Mouse (Mus musculus) kidney, postnatal 0 days (tissue): Measurements from ENCODE around the gene Fam160a1. TPM values are rescaled to one million over a fixed set of nuclear protein-coding genes. Genes with fewer than 3 reads are reported as not detected.

ENCODE experiments used
- ATAC-seq: fragments of 200-750 bp; cut with Nextera tagmentation; replicated peaks from 2 replicates; pipeline ENCODE4 v1.8.0; 2017; ENCODE audit warnings: low read depth, moderate number of reproducible peaks, moderate TSS enrichment, moderate library complexity; ENCODE audit not compliant: low FRiP score
- DNase-seq: peaks from one replicate; pipeline ENCODE4 v3.0.0-alpha.2; 2016; ENCODE audit warnings: low spot score
- H3K27ac ChIP-seq: fragments of 300-500 bp; sonication (generic); 2 replicates; pipeline ENCODE4 v1.5.1; 2014; ENCODE audit warnings: mild to moderate bottlenecking
- H3K27me3 ChIP-seq: fragments of 300-500 bp; sonication (generic); 2 replicates; pipeline ENCODE4 v1.6.1; 2014; ENCODE audit warnings: low read length, mixed read lengths; ENCODE audit not compliant: insufficient read depth
- H3K36me3 ChIP-seq: fragments of 300-500 bp; sonication (generic); 2 replicates; pipeline ENCODE4 v1.6.1; 2014; ENCODE audit warnings: low read length, mixed read lengths; ENCODE audit not compliant: insufficient read depth
- H3K4me1 ChIP-seq: fragments of 300-500 bp; sonication (generic); replicated peaks from 2 replicates; pipeline ENCODE4 v1.6.1; 2014; ENCODE audit warnings: antibody characterized with exemption, low read length, mixed read lengths; ENCODE audit not compliant: insufficient read depth
- H3K4me2 ChIP-seq: fragments of 300-500 bp; sonication (generic); 2 replicates; pipeline ENCODE4 v1.6.1; 2014; ENCODE audit warnings: mild to moderate bottlenecking, low read length, moderate library complexity, mixed read lengths
- H3K4me3 ChIP-seq: fragments of 300-500 bp; sonication (generic); replicated peaks from 2 replicates; pipeline ENCODE4 v1.5.1; 2014; ENCODE audit warnings: low read depth, low read length
- H3K9ac ChIP-seq: fragments of 300-500 bp; sonication (generic); 2 replicates; pipeline ENCODE4 v1.6.1; 2014; ENCODE audit warnings: low read depth, low read length
- H3K9me3 ChIP-seq: fragments of 300-500 bp; sonication (generic); replicated peaks from 2 replicates; pipeline ENCODE4 v1.6.1; 2016; ENCODE audit warnings: low read length, inconsistent platforms, mixed read lengths
- CTCF ChIP-seq: IDR thresholded peaks from 2 replicates; pipeline ENCODE4 v1.5.1; 2016; ENCODE audit warnings: antibody characterized with exemption, low read depth, mild to moderate bottlenecking, moderate library complexity
- WGBS: fragments of 180-500 bp; shearing (Covaris S2); extraction: QIAGEN DNeasy Blood & Tissue Kit; methylation state at CpG from one replicate; pipeline ENCODE4 v1.1.7; 2014; 5-methylcytosine and 5-hydroxymethylcytosine counted together
- polyA plus RNA-seq: library from polyadenylated mRNA; unstranded; fragments of >200 nt; fragmentation: Nextera tagmentation; extraction: Ambion mirVana; gene quantifications from 2 replicates; pipeline ENCODE4 v1.2.1, GENCODE M21; 2015

Fam160a1 gene
- polyA plus RNA-seq, 1 experiment from 2014 or later, result 6.8 TPM

DNA sequence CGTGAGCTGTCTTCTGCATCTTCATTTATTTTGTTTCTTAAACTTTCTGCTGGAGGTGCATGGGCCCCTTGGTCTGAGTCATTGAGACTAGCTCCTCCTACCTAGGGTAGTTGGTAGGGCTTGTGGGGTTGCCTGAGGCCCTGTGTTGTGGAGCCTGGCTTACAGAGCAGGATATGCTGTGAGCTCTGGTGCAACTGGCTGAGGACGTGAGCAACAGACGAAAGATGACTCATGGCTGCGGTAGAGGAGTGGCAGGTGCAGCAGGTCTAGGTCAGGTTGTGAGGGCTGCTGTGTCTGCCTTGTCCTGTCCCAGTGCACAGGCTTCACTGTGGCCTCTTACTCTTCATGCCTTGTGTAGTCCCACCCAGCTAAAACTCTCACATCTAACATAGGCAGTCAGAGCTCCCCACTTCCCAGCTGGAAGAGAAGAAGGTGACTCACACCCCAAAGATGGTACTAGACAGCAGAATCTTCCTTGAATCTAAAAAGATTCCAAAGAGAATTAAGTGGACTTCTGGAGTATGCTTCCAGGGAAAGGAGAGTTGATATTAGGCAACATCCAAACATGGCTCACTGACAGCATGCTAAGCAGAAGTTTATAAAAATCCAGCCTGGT lies 187.1 kb downstream of the Fam160a1 start:
- no peak overlapping the region for H3K4me3 ChIP-seq
- 88% methylated on average over 4 of the region's 4 CpGs for WGBS
- no peaks in the 10 kb centered on the region for H3K27me3 ChIP-seq
- H3K4me1 ChIP-seq, result no peaks in the 10 kb centered on the region
- H3K27ac ChIP-seq, result no peak overlapping the region
- DNase-seq, result no peak
- no peaks in the 10 kb centered on the region for H3K36me3 ChIP-seq
- no peak overlapping the region for H3K4me2 ChIP-seq
- ATAC-seq, result no peak; the same call in 1 of the 2 replicates
- H3K9ac ChIP-seq, result no peak overlapping the region
- H3K9me3 ChIP-seq, result no peaks in the 10 kb centered on the region
- TF ChIP-seq CTCF, result no peak

DNA sequence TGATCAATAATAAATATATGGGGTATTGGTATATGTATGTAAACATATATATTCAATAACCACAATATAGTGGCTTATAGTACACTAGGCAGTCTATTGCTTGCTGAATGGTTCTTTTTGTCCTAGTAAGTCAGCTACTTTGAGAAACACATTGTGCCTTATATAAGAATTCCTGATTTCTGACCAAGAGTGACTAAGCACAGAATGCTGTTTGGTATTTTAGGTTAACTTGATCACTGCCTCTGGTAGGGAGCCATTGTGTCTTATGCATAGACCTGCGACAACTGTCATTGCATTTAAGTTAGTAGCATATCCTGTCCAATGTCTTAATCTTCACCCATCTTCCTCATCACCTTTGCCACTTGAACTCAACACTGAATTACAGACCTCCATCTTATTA lies 197.3 kb downstream of the Fam160a1 start:
- no peak overlapping the region for H3K4me2 ChIP-seq
- 88% methylated on average over 1 of the region's 1 CpGs for WGBS
- no peak for ATAC-seq
- H3K4me1 ChIP-seq, result no peaks in the 10 kb centered on the region
- H3K4me3 ChIP-seq, result no peak overlapping the region
- 0 out of 2 replicates have a peak, but pooled peaks cover 4% of the 10 kb centered on the region for H3K36me3 ChIP-seq
- no peak overlapping the region for H3K27ac ChIP-seq
- H3K9ac ChIP-seq, result no peak overlapping the region
- H3K9me3 ChIP-seq, result no peaks in the 10 kb centered on the region
- no peak for DNase-seq
- no peaks in the 10 kb centered on the region for H3K27me3 ChIP-seq
- TF ChIP-seq CTCF, result no peak

- ATAC-seq, result no peak
- no peaks in the 10 kb centered on the region for H3K27me3 ChIP-seq
These were observed 197.7 kb downstream of the Fam160a1 start for GRCm38 (mm10) chr3:85619345-85619744.

GRCm38 (mm10) chr3:85618885-85619284 lies 198.2 kb downstream of the Fam160a1 start:
- no peak for TF ChIP-seq CTCF
- WGBS, result 88% methylated on average over 6 of the region's 6 CpGs
- ATAC-seq (no peak), DNase-seq (no peak)
- 0 out of 2 replicates have a peak, but pooled peaks cover 4% of the 10 kb centered on the region for H3K36me3 ChIP-seq
- no peaks in the 10 kb centered on the region for H3K4me1 ChIP-seq
- H3K9me3 ChIP-seq, result no peaks in the 10 kb centered on the region
- no peak overlapping the region for H3K4me2 ChIP-seq
- no peaks in the 10 kb centered on the region for H3K27me3 ChIP-seq
- no peak overlapping the region for H3K4me3 ChIP-seq
- H3K9ac ChIP-seq, result no peak overlapping the region
- H3K27ac ChIP-seq, result no peak overlapping the region

More at GRCm38 (mm10) chr3:85619345-85619744, 197.7 kb downstream of the Fam160a1 start:
- no peak for DNase-seq
- TF ChIP-seq CTCF, result no peak
- Histone ChIP-seq H3K36me3 (0 out of 2 replicates have a peak, but pooled peaks cover 4% of the 10 kb centered on the region), H3K4me1 (no peaks in the 10 kb centered on the region), H3K9ac (no peak overlapping the region), H3K27ac (no peak overlapping the region), H3K4me2 (no peak overlapping the region), H3K4me3 (no peak overlapping the region), H3K9me3 (no peaks in the 10 kb centered on the region)
- WGBS, result 91% methylated on average over 5 of the region's 5 CpGs

GRCm38 (mm10) chr3:85616389-85616788 lies 200.7 kb downstream of the Fam160a1 start:
- H3K4me2 ChIP-seq, result no peak overlapping the region
- H3K4me3 ChIP-seq, result no peak overlapping the region
- 0 out of 2 replicates have a peak, but pooled peaks cover 4% of the 10 kb centered on the region for H3K36me3 ChIP-seq
- 93% methylated on average over 1 of the region's 1 CpGs for WGBS
- no peak overlapping the region for H3K27ac ChIP-seq
- DNase-seq (no peak), ATAC-seq (no peak)
- TF ChIP-seq CTCF, result no peak
- H3K27me3 ChIP-seq, result no peaks in the 10 kb centered on the region
- no peaks in the 10 kb centered on the region for H3K4me1 ChIP-seq
- no peak overlapping the region for H3K9ac ChIP-seq
- H3K9me3 ChIP-seq, result no peaks in the 10 kb centered on the region

Other genes starting within 250 kb of the Fam160a1 start
- 19.7 and 23.3 TPM in 2 replicates for gene Gatb, start 243.2 kb downstream of the Fam160a1 start, polyA plus RNA-seq
- 4.5 and 5.0 TPM in 2 replicates for gene Glt28d2, start 70.2 kb upstream of the Fam160a1 start, polyA plus RNA-seq
- 10.8 and 12.0 TPM in 2 replicates for gene Gm37240, start 70.2 kb upstream of the Fam160a1 start, polyA plus RNA-seq
- 24.2 and 29.0 TPM in 2 replicates for gene Sh3d19, start 153.8 kb upstream of the Fam160a1 start, polyA plus RNA-seq
- not detected in 2 replicates for gene Prss48, start 185.2 kb upstream of the Fam160a1 start, polyA plus RNA-seq